Mouse (Mus musculus): ENCODE results near the gene Tas2r109. TPM values are rescaled to one million over a fixed set of nuclear protein-coding genes. Genes with fewer than 3 reads are reported as not detected.

Tas2r109 gene
- not detected in 2 replicates for polyA plus RNA-seq (2012; rRNA removed)

DNA sequence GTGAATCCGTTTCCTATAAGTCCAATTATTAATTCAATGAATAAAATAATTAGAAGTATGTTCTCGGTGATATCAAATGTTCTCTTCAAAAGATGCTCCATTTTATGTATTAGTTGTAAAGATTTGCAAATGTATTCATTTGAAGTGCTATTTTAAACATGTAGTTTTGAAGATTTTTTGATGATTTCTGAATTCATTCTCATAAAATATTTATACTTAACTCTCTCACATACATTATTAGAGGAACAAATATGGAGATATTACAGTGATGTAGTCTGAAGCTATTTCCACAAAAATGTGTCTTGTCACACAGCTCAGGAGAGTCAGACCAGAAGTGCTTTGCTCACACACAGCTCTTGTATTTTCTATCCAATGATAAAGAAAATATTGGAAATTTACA is at the start of gene Tas2r109:
TSS of gene Tas2r109 (minus strand) at position 101 of the 400 bp plus-strand sequence.

DNA sequence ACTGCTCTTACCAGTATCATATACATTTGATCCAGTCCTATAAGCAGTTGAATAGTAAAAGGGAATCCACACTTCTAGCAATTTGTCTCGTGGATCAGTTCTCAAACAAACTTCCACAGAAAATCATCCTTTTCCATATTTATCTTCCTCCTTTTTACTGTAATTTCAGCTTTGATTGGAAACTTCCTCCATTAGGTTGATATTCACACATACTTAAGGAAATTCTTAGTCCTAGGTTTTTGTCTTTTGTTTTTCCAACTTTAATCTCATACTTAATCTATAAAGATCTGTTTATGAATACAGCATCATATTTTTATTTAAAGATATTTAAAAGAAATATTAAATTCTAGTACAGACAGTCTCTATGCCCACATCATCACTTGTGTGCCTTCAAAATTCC is 22.9 kb downstream of the Tas2r109 start, which contains the start of gene Tas2r131:
TSS of gene Tas2r131 (minus strand) at position 101 of the 400 bp plus-strand sequence.

GRCm38 (mm10) chr6:132950802-132951201 is 30.0 kb downstream of the Tas2r109 start, which contains the start of gene Tas2r129:
Gene Tas2r129, plus strand, starts transcription at chr6:132951102.

Other genes with a start within 250 kb of the Tas2r109 start
- not detected in 2 replicates for gene Tas2r115, start 242.9 kb downstream of the Tas2r109 start, polyA plus RNA-seq (2012; rRNA removed)
- not detected in 2 replicates for gene Tas2r124, start 226.2 kb downstream of the Tas2r109 start, polyA plus RNA-seq (2012; rRNA removed)
- not detected in 2 replicates for gene Tas2r102, start 218.8 kb downstream of the Tas2r109 start, polyA plus RNA-seq (2012; rRNA removed)
- not detected in 2 replicates for gene Tas2r136, start 202.8 kb downstream of the Tas2r109 start, polyA plus RNA-seq (2012; rRNA removed)
- gene Tas2r117, start 178.1 kb downstream of the Tas2r109 start, polyA plus RNA-seq (2012; rRNA removed): not detected in 2 replicates
- not detected in 2 replicates for gene Tas2r123, start 133.8 kb downstream of the Tas2r109 start, polyA plus RNA-seq (2012; rRNA removed)
- gene Tas2r116, start 125.5 kb downstream of the Tas2r109 start, polyA plus RNA-seq (2012; rRNA removed): not detected in 2 replicates
- gene Tas2r110, start 113.0 kb downstream of the Tas2r109 start, polyA plus RNA-seq (2012; rRNA removed): not detected in 2 replicates
- not detected in 2 replicates for gene Tas2r113, start 88.0 kb downstream of the Tas2r109 start, polyA plus RNA-seq (2012; rRNA removed)
- not detected in 2 replicates for gene Tas2r125, start 71.3 kb downstream of the Tas2r109 start, polyA plus RNA-seq (2012; rRNA removed)
- gene Tas2r129, start 29.9 kb downstream of the Tas2r109 start, polyA plus RNA-seq (2012; rRNA removed): not detected in 2 replicates
- gene Tas2r131, start 23.0 kb downstream of the Tas2r109 start, polyA plus RNA-seq (2012; rRNA removed): not detected in 2 replicates
- not detected in 2 replicates for gene Tas2r103, start 56.1 kb upstream of the Tas2r109 start, polyA plus RNA-seq (2012; rRNA removed)
- gene Tas2r140, start 74.9 kb upstream of the Tas2r109 start, polyA plus RNA-seq (2012; rRNA removed): not detected in 2 replicates
- gene Smim10l1, start 123.9 kb upstream of the Tas2r109 start, polyA plus RNA-seq (2012; rRNA removed): 7.7 and 9.3 TPM in 2 replicates